Mouse (Mus musculus): ENCODE data around the gene Tpp1. TPM values are rescaled to one million over a fixed set of nuclear protein-coding genes. Genes with fewer than 3 reads are reported as not detected.
"Not testable (repeated sequence)": the region's sequence is repeated elsewhere in the genome, so short reads cannot be mapped to it uniquely, and the experiment has no call there.

Tpp1 gene
- polyA plus RNA-seq, 1 experiment from 2014 or later = 48.2 TPM

- peaks cover 55% of the 10 kb centered on the region for H3K36me3 ChIP-seq (replicated peaks; ENCODE audit: control insufficient read depth, insufficient read depth)
Measured at GRCm38 (mm10) chr7:105736264-105736901, 15.7 kb downstream of the Tpp1 start, which contains the start of gene Ilk. Gene Ilk (plus strand): TSS chr7:105736592.

GRCm38 (mm10) chr7:105735464-105735863 lies 16.6 kb downstream of the Tpp1 start:
- Histone ChIP-seq H3K9ac (peak overlapping the region; percentile 91), H3K4me3 (replicated peaks; ENCODE audit: low read length) (peak overlapping the region; percentile 65), H3K4me2 (replicated peaks) (peak overlapping the region; percentile 90), H3K36me3 (replicated peaks; ENCODE audit: control insufficient read depth, insufficient read depth) (peaks cover 55% of the 10 kb centered on the region), H3K4me1 (replicated peaks; ENCODE audit: control insufficient read depth, insufficient read depth, low read length) (peaks cover 15% of the 10 kb centered on the region)
- not testable (repeated sequence) for DNase-seq (ENCODE audit: low spot score); H3K9me3 ChIP-seq (ENCODE audit: control insufficient read depth, low read length); ATAC-seq (ENCODE audit: low FRiP score); H3K27me3 ChIP-seq (ENCODE audit: control insufficient read depth, insufficient read depth, low read length); H3K27ac ChIP-seq
- WGBS = 60% methylated on average over 3 of the region's 4 CpGs

More at GRCm38 (mm10) chr7:105736264-105736901, 15.7 kb downstream of the Tpp1 start, which contains the start of gene Ilk:
- ATAC-seq (ENCODE audit: low FRiP score) = peak; percentile 98
- Histone ChIP-seq H3K4me1 (replicated peaks; ENCODE audit: control insufficient read depth, insufficient read depth, low read length) (peaks cover 15% of the 10 kb centered on the region), H3K4me2 (replicated peaks) (peak within 1 kb of the TSS; percentile 90), H3K27me3 (ENCODE audit: control insufficient read depth, insufficient read depth, low read length) (no peaks in the 10 kb centered on the region), H3K9me3 (ENCODE audit: control insufficient read depth, low read length) (no peaks in the 10 kb centered on the region), H3K9ac (peak within 1 kb of the TSS; percentile 91), H3K4me3 (replicated peaks; ENCODE audit: low read length) (peak within 1 kb of the TSS; percentile 65), H3K27ac (peak within 1 kb of the TSS; percentile 69)
- under 1% methylated on average over 56 of the region's 62 CpGs for WGBS
- peak; percentile 85 for DNase-seq (ENCODE audit: low spot score)

- peaks cover 55% of the 10 kb centered on the region for H3K36me3 ChIP-seq (replicated peaks; ENCODE audit: control insufficient read depth, insufficient read depth)
- H3K9ac ChIP-seq = no peak overlapping the region
- 86% methylated on average over 8 of the region's 8 CpGs for WGBS
- DNase-seq (ENCODE audit: low spot score) (no peak), ATAC-seq (ENCODE audit: low FRiP score) (no peak)
- no peak overlapping the region for H3K4me3 ChIP-seq (replicated peaks; ENCODE audit: low read length)
- no peaks in the 10 kb centered on the region for H3K27me3 ChIP-seq (ENCODE audit: control insufficient read depth, insufficient read depth, low read length)
- peak overlapping the region; percentile 90; the same call in 1 of the 2 replicates for H3K4me2 ChIP-seq (replicated peaks)
- H3K9me3 ChIP-seq (ENCODE audit: control insufficient read depth, low read length) = no peaks in the 10 kb centered on the region
- peaks cover 15% of the 10 kb centered on the region for H3K4me1 ChIP-seq (replicated peaks; ENCODE audit: control insufficient read depth, insufficient read depth, low read length)
- no peak overlapping the region for H3K27ac ChIP-seq
Measured at GRCm38 (mm10) chr7:105734826-105735225, 17.2 kb downstream of the Tpp1 start.

GRCm38 (mm10) chr7:105733836-105734235 lies 18.2 kb downstream of the Tpp1 start:
- 96% methylated on average over 11 of the region's 11 CpGs for WGBS
- DNase-seq (ENCODE audit: low spot score) = no peak
- no peak for ATAC-seq (ENCODE audit: low FRiP score)
- Histone ChIP-seq H3K27me3 (ENCODE audit: control insufficient read depth, insufficient read depth, low read length) (no peaks in the 10 kb centered on the region), H3K9me3 (ENCODE audit: control insufficient read depth, low read length) (no peaks in the 10 kb centered on the region), H3K4me3 (replicated peaks; ENCODE audit: low read length) (no peak overlapping the region), H3K27ac (no peak overlapping the region), H3K4me1 (replicated peaks; ENCODE audit: control insufficient read depth, insufficient read depth, low read length) (peaks cover 12% of the 10 kb centered on the region), H3K4me2 (replicated peaks) (no peak overlapping the region), H3K9ac (no peak overlapping the region), H3K36me3 (replicated peaks; ENCODE audit: control insufficient read depth, insufficient read depth) (peaks cover 57% of the 10 kb centered on the region)

- Histone ChIP-seq H3K27ac (no peak overlapping the region), H3K9ac (no peak overlapping the region), H3K4me2 (replicated peaks) (no peak overlapping the region), H3K4me3 (replicated peaks; ENCODE audit: low read length) (no peak overlapping the region), H3K9me3 (ENCODE audit: control insufficient read depth, low read length) (no peaks in the 10 kb centered on the region), H3K36me3 (replicated peaks; ENCODE audit: control insufficient read depth, insufficient read depth) (peaks cover 48% of the 10 kb centered on the region), H3K4me1 (replicated peaks; ENCODE audit: control insufficient read depth, insufficient read depth, low read length) (no peaks in the 10 kb centered on the region), H3K27me3 (ENCODE audit: control insufficient read depth, insufficient read depth, low read length) (no peaks in the 10 kb centered on the region)
- ATAC-seq (ENCODE audit: low FRiP score) (no peak), DNase-seq (ENCODE audit: low spot score) (no peak)
- 39% methylated on average over 6 of the region's 6 CpGs for WGBS
Measured at GRCm38 (mm10) chr7:105728701-105729428, 23.2 kb downstream of the Tpp1 start.

- Histone ChIP-seq H3K9ac (no peak overlapping the region), H3K4me1 (replicated peaks; ENCODE audit: control insufficient read depth, insufficient read depth, low read length) (no peaks in the 10 kb centered on the region), H3K36me3 (replicated peaks; ENCODE audit: control insufficient read depth, insufficient read depth) (peaks cover 28% of the 10 kb centered on the region), H3K4me3 (replicated peaks; ENCODE audit: low read length) (no peak overlapping the region), H3K9me3 (ENCODE audit: control insufficient read depth, low read length) (no peaks in the 10 kb centered on the region), H3K4me2 (replicated peaks) (no peak overlapping the region), H3K27me3 (ENCODE audit: control insufficient read depth, insufficient read depth, low read length) (no peaks in the 10 kb centered on the region), H3K27ac (no peak overlapping the region)
- no peak for ATAC-seq (ENCODE audit: low FRiP score)
- no peak for DNase-seq (ENCODE audit: low spot score)
- WGBS = 94% methylated on average over 4 of the region's 4 CpGs
Measured at GRCm38 (mm10) chr7:105726980-105727325, 25.1 kb downstream of the Tpp1 start.

- no peak overlapping the region for H3K4me2 ChIP-seq (replicated peaks)
- 90% methylated on average over 4 of the region's 4 CpGs for WGBS
Measured at GRCm38 (mm10) chr7:105726144-105726979, 25.7 kb downstream of the Tpp1 start.

GRCm38 (mm10) chr7:105721916-105722315 lies 30.1 kb downstream of the Tpp1 start:
- H3K27me3 ChIP-seq (ENCODE audit: control insufficient read depth, insufficient read depth, low read length) = no peaks in the 10 kb centered on the region
- H3K27ac ChIP-seq = no peak overlapping the region
- H3K36me3 ChIP-seq (replicated peaks; ENCODE audit: control insufficient read depth, insufficient read depth) = no peaks in the 10 kb centered on the region
- H3K9me3 ChIP-seq (ENCODE audit: control insufficient read depth, low read length) = no peaks in the 10 kb centered on the region
- ATAC-seq (ENCODE audit: low FRiP score) (no peak), DNase-seq (ENCODE audit: low spot score) (no peak)
- no peak overlapping the region for H3K4me3 ChIP-seq (replicated peaks; ENCODE audit: low read length)
- H3K9ac ChIP-seq = no peak overlapping the region
- no peaks in the 10 kb centered on the region for H3K4me1 ChIP-seq (replicated peaks; ENCODE audit: control insufficient read depth, insufficient read depth, low read length)
- no peak overlapping the region for H3K4me2 ChIP-seq (replicated peaks)
- 72% methylated on average over 2 of the region's 2 CpGs for WGBS

More at GRCm38 (mm10) chr7:105726144-105726979, 25.7 kb downstream of the Tpp1 start:
- peaks cover 23% of the 10 kb centered on the region for H3K36me3 ChIP-seq (replicated peaks; ENCODE audit: control insufficient read depth, insufficient read depth)
- no peaks in the 10 kb centered on the region for H3K4me1 ChIP-seq (replicated peaks; ENCODE audit: control insufficient read depth, insufficient read depth, low read length)
- peak; percentile 85 for ATAC-seq (ENCODE audit: low FRiP score)
- H3K9ac ChIP-seq = no peak overlapping the region
- no peaks in the 10 kb centered on the region for H3K9me3 ChIP-seq (ENCODE audit: control insufficient read depth, low read length)
- peak; percentile 79 for DNase-seq (ENCODE audit: low spot score)
- H3K27ac ChIP-seq = no peak overlapping the region
- no peak overlapping the region for H3K4me3 ChIP-seq (replicated peaks; ENCODE audit: low read length)
- H3K27me3 ChIP-seq (ENCODE audit: control insufficient read depth, insufficient read depth, low read length) = no peaks in the 10 kb centered on the region

GRCm38 (mm10) chr7:105715366-105715765 lies 36.7 kb downstream of the Tpp1 start:
- no peaks in the 10 kb centered on the region for H3K9me3 ChIP-seq (ENCODE audit: control insufficient read depth, low read length)
- H3K27ac ChIP-seq = no peak overlapping the region
- no peak for DNase-seq (ENCODE audit: low spot score)
- no peak overlapping the region for H3K4me3 ChIP-seq (replicated peaks; ENCODE audit: low read length)
- H3K4me2 ChIP-seq (replicated peaks) = no peak overlapping the region
- H3K9ac ChIP-seq = no peak overlapping the region
- no peaks in the 10 kb centered on the region for H3K4me1 ChIP-seq (replicated peaks; ENCODE audit: control insufficient read depth, insufficient read depth, low read length)
- no peak for ATAC-seq (ENCODE audit: low FRiP score)
- H3K36me3 ChIP-seq (replicated peaks; ENCODE audit: control insufficient read depth, insufficient read depth) = no peaks in the 10 kb centered on the region
- WGBS = 64% methylated on average over 3 of the region's 3 CpGs
- H3K27me3 ChIP-seq (ENCODE audit: control insufficient read depth, insufficient read depth, low read length) = no peaks in the 10 kb centered on the region

All from hindbrain, embryonic 14.5 days (tissue).